Mouse (Mus musculus) CH12.LX (cell line): ENCODE data around the gene Cst12. TPM values are rescaled to one million over a fixed set of nuclear protein-coding genes. Genes with fewer than 3 reads are reported as not detected.
A peak's percentile ranks its signal among the peaks of the same experiment; 100 is the strongest.

Source experiments
- DNase-seq: peaks from one replicate; pipeline ENCODE4 v3.0.0-alpha.2; 2013; ENCODE audit errors: extremely low read depth
- H3K27ac ChIP-seq: 2 replicates; pipeline ENCODE4 v1.5.1; 2012; ENCODE audit warnings: low read depth, mild to moderate bottlenecking, control low read depth, moderate library complexity; ENCODE audit not compliant: insufficient read depth
- H3K27me3 ChIP-seq: replicated peaks from 2 replicates; pipeline ENCODE3; 2012; ENCODE audit warnings: inconsistent platforms
- H3K36me3 ChIP-seq, 2 experiments: replicated peaks in 1 of 2; 2 replicates each; pipeline versions ENCODE3 to v1.6.1; 2012; ENCODE audit warnings: inconsistent platforms in 1 of 2, low read length in 1 of 2, mild to moderate bottlenecking in 1 of 2, mixed read lengths in 1 of 2, moderate library complexity in 1 of 2; ENCODE audit not compliant: control insufficient read depth in 1 of 2, insufficient read depth in 1 of 2
- H3K4me1 ChIP-seq, 2 experiments: 2 replicates each; pipeline ENCODE4 v1.6.1; 2012; ENCODE audit warnings: inconsistent platforms in 1 of 2, moderate library complexity in 1 of 2; ENCODE audit not compliant: insufficient read depth in 2 of 2, control insufficient read depth in 1 of 2
- H3K4me2 ChIP-seq: 2 replicates; pipeline ENCODE4 v1.6.1; 2012; ENCODE audit warnings: low read depth, mild to moderate bottlenecking, control low read depth; ENCODE audit not compliant: poor library complexity, insufficient read depth, severe bottlenecking
- H3K4me3 ChIP-seq, 3 experiments: fragments of 150-350 bp in 1 of 3; sonication (generic) in 1 of 3; replicated peaks in 1 of 3; 2 replicates each; pipeline versions ENCODE3 to v1.5.1; 2011 to 2012; ENCODE audit warnings: low read depth in 2 of 3, low read length in 2 of 3, mild to moderate bottlenecking in 2 of 3, moderate library complexity in 2 of 3, control low read depth in 1 of 3, improper control_type of control experiment in 1 of 3, inconsistent platforms in 1 of 3, mixed read lengths in 1 of 3; ENCODE audit not compliant: poor library complexity in 1 of 3
- H3K79me2 ChIP-seq: replicated peaks from 2 replicates; pipeline ENCODE4 v1.6.1; 2012; ENCODE audit warnings: mild to moderate bottlenecking, moderate library complexity; ENCODE audit not compliant: control insufficient read depth, poor library complexity, insufficient read depth, severe bottlenecking; ENCODE audit errors: extremely low read depth
- H3K9ac ChIP-seq: 2 replicates; pipeline ENCODE4 v1.6.1; 2012; ENCODE audit warnings: low read depth, mild to moderate bottlenecking, control low read depth, moderate library complexity; ENCODE audit not compliant: insufficient read depth
- H3K9me3 ChIP-seq: replicated peaks from 2 replicates; pipeline ENCODE3; 2012; ENCODE audit warnings: low read length, inconsistent platforms, mixed read lengths
- BHLHE40 ChIP-seq: IDR thresholded peaks from 2 replicates; pipeline ENCODE4 v1.6.1; 2011; ENCODE audit warnings: mild to moderate bottlenecking, low read depth, low read length, improper control_type of control experiment
- CHD1 ChIP-seq: IDR thresholded peaks from 2 replicates; pipeline ENCODE4 v1.6.1; 2012; ENCODE audit warnings: low read depth, low read length, improper control_type of control experiment, inconsistent platforms
- CHD2 ChIP-seq: IDR thresholded peaks from 2 replicates; pipeline ENCODE4 v1.6.1; 2011; ENCODE audit warnings: low read length, improper control_type of control experiment
- E2F4 ChIP-seq: IDR thresholded peaks from 2 replicates; pipeline ENCODE4 v1.6.1; 2011; ENCODE audit warnings: low read depth, low read length, improper control_type of control experiment; ENCODE audit not compliant: insufficient replicate concordance
- ELF1 ChIP-seq: IDR thresholded peaks from 2 replicates; pipeline ENCODE4 v1.6.1; 2014; ENCODE audit warnings: low read depth, mild to moderate bottlenecking, inconsistent platforms, low read length, improper control_type of control experiment
- EP300 ChIP-seq: IDR thresholded peaks from 2 replicates; pipeline ENCODE4 v1.6.1; 2011; ENCODE audit warnings: low read length, improper control_type of control experiment
- ETS1 ChIP-seq: conservative IDR thresholded peaks from 2 replicates; pipeline ENCODE4 v1.6.1; 2012; ENCODE audit warnings: low read depth, mild to moderate bottlenecking, inconsistent platforms, low read length, improper control_type of control experiment, moderate library complexity
- HCFC1 ChIP-seq: IDR thresholded peaks from 2 replicates; pipeline ENCODE4 v1.6.1; 2012; ENCODE audit warnings: low read depth, mild to moderate bottlenecking, inconsistent platforms, low read length, improper control_type of control experiment
- IRF4 ChIP-seq: IDR thresholded peaks from 2 replicates; pipeline ENCODE4 v1.6.1; 2014; ENCODE audit warnings: low read depth, mild to moderate bottlenecking, inconsistent platforms, low read length, improper control_type of control experiment
- JUND ChIP-seq: conservative IDR thresholded peaks from 2 replicates; pipeline ENCODE4 v1.6.1; 2011; ENCODE audit warnings: low read depth, low read length, improper control_type of control experiment
- KAT2A ChIP-seq: IDR thresholded peaks from 2 replicates; pipeline ENCODE4 v1.6.1; 2012; ENCODE audit warnings: low read length, improper control_type of control experiment, inconsistent platforms; ENCODE audit not compliant: insufficient replicate concordance
- MAFK ChIP-seq: IDR thresholded peaks from 2 replicates; pipeline ENCODE4 v1.6.1; 2011; ENCODE audit warnings: low read length, improper control_type of control experiment; ENCODE audit not compliant: insufficient replicate concordance
- MAX ChIP-seq: IDR thresholded peaks from 2 replicates; pipeline ENCODE4 v1.6.1; 2011; ENCODE audit warnings: low read length, improper control_type of control experiment
- MAZ ChIP-seq: IDR thresholded peaks from 2 replicates; pipeline ENCODE4 v1.6.1; 2012; ENCODE audit warnings: low read depth, mild to moderate bottlenecking, inconsistent platforms, low read length, improper control_type of control experiment, moderate library complexity
- MXI1 ChIP-seq: IDR thresholded peaks from 2 replicates; pipeline ENCODE4 v1.6.1; 2011; ENCODE audit warnings: mild to moderate bottlenecking, low read depth, low read length, improper control_type of control experiment
- MYC ChIP-seq: IDR thresholded peaks from 2 replicates; pipeline ENCODE4 v1.6.1; 2011; ENCODE audit warnings: low read depth, mild to moderate bottlenecking, improper control_type of control experiment, low read length
- NELFE ChIP-seq: IDR thresholded peaks from 2 replicates; pipeline ENCODE4 v1.6.1; 2011; ENCODE audit warnings: low read depth, low read length, improper control_type of control experiment
- NRF1 ChIP-seq: IDR thresholded peaks from 2 replicates; pipeline ENCODE4 v1.6.1; 2014; ENCODE audit warnings: low read depth, mild to moderate bottlenecking, inconsistent platforms, low read length, improper control_type of control experiment, moderate library complexity
- RAD21 ChIP-seq: IDR thresholded peaks from 2 replicates; pipeline ENCODE4 v1.6.1; 2011; ENCODE audit warnings: low read depth, mild to moderate bottlenecking, low read length, improper control_type of control experiment, moderate library complexity
- RCOR1 ChIP-seq: conservative IDR thresholded peaks from 2 replicates; pipeline ENCODE4 v1.6.1; 2012; ENCODE audit warnings: low read depth, mild to moderate bottlenecking, inconsistent platforms, low read length, improper control_type of control experiment
- SIN3A ChIP-seq: IDR thresholded peaks from 2 replicates; pipeline ENCODE4 v1.6.1; 2012; ENCODE audit warnings: low read length, improper control_type of control experiment, inconsistent platforms
- SMC3 ChIP-seq: IDR thresholded peaks from 2 replicates; pipeline ENCODE4 v1.6.1; 2011; ENCODE audit warnings: low read depth, low read length, improper control_type of control experiment
- TBP ChIP-seq: conservative IDR thresholded peaks from 2 replicates; pipeline ENCODE4 v1.6.1; 2011; ENCODE audit warnings: low read depth, low read length, improper control_type of control experiment
- TCF12 ChIP-seq: IDR thresholded peaks from 2 replicates; pipeline ENCODE4 v1.6.1; 2014; ENCODE audit warnings: low read depth, mild to moderate bottlenecking, inconsistent platforms, low read length, improper control_type of control experiment
- USF1 ChIP-seq: IDR thresholded peaks from 2 replicates; pipeline ENCODE4 v1.6.1; 2014; ENCODE audit warnings: low read depth, mild to moderate bottlenecking, inconsistent platforms, low read length, improper control_type of control experiment
- USF2 ChIP-seq: conservative IDR thresholded peaks from 2 replicates; pipeline ENCODE4 v1.6.1; 2011; ENCODE audit warnings: low read depth, low read length, improper control_type of control experiment
- ZC3H11A ChIP-seq: IDR thresholded peaks from 2 replicates; pipeline ENCODE4 v1.6.1; 2012; ENCODE audit warnings: low read depth, mild to moderate bottlenecking, inconsistent platforms, low read length, improper control_type of control experiment
- ZKSCAN1 ChIP-seq: IDR thresholded peaks from 2 replicates; pipeline ENCODE4 v1.6.1; 2012; ENCODE audit warnings: low read depth, inconsistent platforms, low read length, improper control_type of control experiment, borderline replicate concordance
- ZMIZ1 ChIP-seq: IDR thresholded peaks from 2 replicates; pipeline ENCODE4 v1.6.1; 2012; ENCODE audit warnings: low read depth, mild to moderate bottlenecking, inconsistent platforms, low read length, improper control_type of control experiment
- dilution Hi-C: fragments of 300-500 bp; cut with MboI; formaldehyde crosslinking; loops from 2 replicates; pipeline ENCODE4 v1.14.3; 2020; ENCODE audit warnings: low sequenced_read_pairs; ENCODE audit not compliant: extremely low pct_unique_long_range_greater_than_20kb, extremely low pct_ligation_motif_present
- in situ Hi-C: fragments of 300-500 bp; cut with MboI; formaldehyde crosslinking; loops from 3 replicates; pipeline ENCODE4 v1.14.3; 2019; ENCODE audit warnings: low sequenced_read_pairs, low pct_ligation_motif_present, low pct_unique_long_range_greater_than_20kb, mixed read lengths
- polyA plus RNA-seq: library from polyadenylated mRNA; unstranded; fragments of >175 nt; gene quantifications from 2 replicates; pipeline ENCODE4 v1.2.1, GENCODE M21; 2012; ENCODE audit warnings: low read depth; ENCODE audit not compliant: insufficient read length
- total RNA-seq, 2 experiments: library from RNA; depleted of rRNA; stranded (reverse); fragments of 300-350 nt in 1 of 2; fragments of >200 nt in 1 of 2; gene quantifications; 2 replicates each; pipeline ENCODE4 v1.2.3; 2012 to 2014

Cst12 gene
- total and polyA plus RNA-seq, 3 experiments, result not detected

DNA sequence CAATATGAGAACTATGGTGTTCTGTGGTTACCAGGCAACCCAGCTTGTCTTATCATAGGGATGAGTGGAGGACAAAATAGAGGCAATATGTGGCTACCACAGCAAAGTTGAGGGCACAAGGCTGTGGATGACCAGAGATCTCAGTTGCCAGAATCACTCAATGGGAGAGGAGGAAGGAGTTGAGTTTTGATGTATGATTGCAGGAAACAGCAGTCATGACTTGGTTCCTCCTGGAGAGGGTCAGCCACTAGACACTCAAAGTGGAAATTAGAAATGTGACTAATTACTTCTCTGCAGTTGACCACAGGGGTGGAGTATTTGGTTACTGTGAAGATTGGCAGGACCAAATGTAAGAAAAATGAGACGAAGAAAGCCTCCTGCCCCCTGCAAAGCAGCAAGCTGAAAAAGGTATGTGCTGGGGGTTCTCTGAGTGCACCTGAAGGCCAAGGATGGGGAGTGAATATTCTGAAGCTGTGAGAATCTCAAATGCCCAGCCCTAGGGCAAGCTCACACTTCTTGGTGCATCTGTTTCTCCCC lies 34.8 kb upstream of the Cst12 start:
- in situ Hi-C loops, result no loop called here
- Histone ChIP-seq H3K79me2 (no peaks in the 10 kb centered on the region), H3K9me3 (no peaks in the 10 kb centered on the region), H3K4me3 (no peak overlapping the region), H3K27me3 (peaks cover 11% of the 10 kb centered on the region), H3K4me1 (peaks cover 2 to 3% of the 10 kb centered on the region in 2 experiments; a peak in 2 of 4 replicates), H3K27ac (no peak overlapping the region), H3K4me2 (no peak overlapping the region), H3K36me3 (no peaks in the 10 kb centered on the region), H3K9ac (no peak overlapping the region)
- dilution Hi-C loops, result no loop called here
- TF ChIP-seq MYC (no peak), NELFE (no peak), ETS1 (no peak), IRF4 (no peak), KAT2A (no peak), SMC3 (no peak), USF1 (no peak), CHD1 (no peak), MAFK (no peak), EP300 (no peak), MAZ (no peak), MAX (no peak), ELF1 (no peak), NRF1 (no peak), MXI1 (no peak), RAD21 (no peak), TCF12 (no peak)
- no peak for DNase-seq

DNA sequence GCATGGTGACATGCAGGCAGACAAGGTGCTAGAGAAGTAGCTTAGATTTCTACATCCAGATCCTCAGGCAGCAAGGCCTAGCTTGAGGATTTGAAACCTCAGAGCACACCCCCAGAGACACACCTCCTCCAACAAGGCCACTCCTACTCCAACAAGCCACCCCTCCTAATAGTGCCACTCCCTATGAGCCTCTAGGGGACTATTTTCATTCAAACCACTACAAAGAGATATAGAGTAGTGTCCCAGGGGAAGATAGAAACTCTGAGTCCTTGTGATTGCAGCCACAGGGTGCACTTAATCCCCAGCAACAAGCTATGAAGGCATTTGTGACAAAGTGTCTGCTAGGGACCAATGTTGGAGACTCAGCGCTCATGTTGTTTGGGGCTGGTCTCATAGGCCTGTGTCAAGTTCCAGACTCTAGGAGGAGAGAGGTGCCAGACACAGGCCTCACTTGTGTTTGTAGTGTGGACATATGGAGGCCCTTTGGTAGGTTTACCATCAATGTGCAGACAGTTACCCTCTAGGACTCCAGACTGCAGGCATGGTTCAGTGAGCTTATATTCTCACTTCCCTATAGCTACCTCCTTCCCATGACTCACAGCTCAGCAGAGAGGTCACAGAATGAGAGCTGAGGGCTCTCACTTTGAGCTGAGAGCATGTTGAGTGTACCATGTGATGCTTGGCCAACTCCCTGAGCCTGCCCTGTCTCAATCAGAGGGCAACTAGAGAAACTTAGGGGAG lies 25.3 kb upstream of the Cst12 start:
- Histone ChIP-seq H3K27me3 (no peaks in the 10 kb centered on the region), H3K36me3 (no peaks in the 10 kb centered on the region), H3K79me2 (no peaks in the 10 kb centered on the region), H3K4me3 (no peak overlapping the region), H3K9ac (0 out of 2 replicates have a peak overlapping the region, but pooled peaks have one; percentile 5), H3K4me2 (0 out of 2 replicates have a peak overlapping the region, but pooled peaks have one; percentile 4), H3K9me3 (no peaks in the 10 kb centered on the region), H3K4me1 (peaks cover 0 to 15% of the 10 kb centered on the region in 2 experiments; a peak in 3 of 4 replicates), H3K27ac (peak overlapping the region; percentile 83)
- DNase-seq, result peak; percentile 90
- in situ Hi-C loops (no loop called here), dilution Hi-C loops (no loop called here)
- peak; percentile 95 for TF ChIP-seq IRF4
- TF ChIP-seq HCFC1, result no peak
- TF ChIP-seq ZC3H11A, result no peak
- TF ChIP-seq E2F4, result peak; percentile 57; the same call in 1 of the 2 replicates
- 0 out of 2 replicates have a peak, but pooled peaks have one; percentile 28 for TF ChIP-seq ZMIZ1
- peak; percentile 73; the same call in 1 of the 2 replicates for TF ChIP-seq TBP
- peak; percentile 47; the same call in 1 of the 2 replicates for TF ChIP-seq MAFK
- TF ChIP-seq MXI1, result peak; percentile 58
- peak; percentile 78 for TF ChIP-seq JUND
- peak; percentile 46 for TF ChIP-seq ELF1
- TF ChIP-seq USF2, result peak; percentile 63
- TF ChIP-seq EP300, result peak; percentile 96
- no peak for TF ChIP-seq ZKSCAN1
- peak; percentile 84 for TF ChIP-seq MAX
- TF ChIP-seq CHD2, result peak; percentile 67
- TF ChIP-seq SIN3A, result peak; percentile 78
- peak; percentile 69 for TF ChIP-seq ETS1
- TF ChIP-seq RCOR1, result peak; percentile 18; the same call in 1 of the 2 replicates
- peak; percentile 46; the same call in 1 of the 2 replicates for TF ChIP-seq NELFE
- peak; percentile 66 for TF ChIP-seq BHLHE40
